Mouse (Mus musculus) spleen, postnatal 0 days (tissue): ENCODE measurements around the gene Tmem260. TPM values are rescaled to one million over a fixed set of nuclear protein-coding genes. Genes with fewer than 3 reads are reported as not detected.

ENCODE experiments used
- polyA plus RNA-seq: library from polyadenylated mRNA; unstranded; fragments of >200 nt; fragmentation: Nextera tagmentation; extraction: Ambion mirVana; gene quantifications from 2 replicates; pipeline ENCODE4 v1.2.1, GENCODE M21; 2015

Gene Tmem260
- polyA plus RNA-seq: 9.0 and 9.3 TPM in 2 replicates

GRCm38 (mm10) chr14:48445984-48446683 lies at the start of gene Tmem260:
Gene Tmem260, plus strand, starts transcription at chr14:48446124.

Other genes starting within 250 kb of the Tmem260 start
- not detected in 2 replicates for gene Otx2, start 227.7 kb downstream of the Tmem260 start, polyA plus RNA-seq